Comparison of ENCODE assay signal across 17 mouse cellular contexts in genomic region chr13:103082891-103083290, GRCm38 (mm10).
DNase-seq lines count a peak whose midpoint lies in the region; ATAC-seq and TF ChIP-seq lines count a peak whose summit lies in the region.
"Had no signal": no experiment of that assay in that cellular context is flagged by ENCODE, and none has a peak within 500 bp of the region (broad histone marks: within the 10 kb centered on the region; RNA-seq: fewer than 3 reads in every experiment).

No protein-coding gene starts in this region.

- 60% methylated on average over 2 of the region's 6 CpGs for WGBS in embryonic facial prominence, embryonic 11.5 days
- 83% methylated on average over 6 of the region's 6 CpGs for WGBS in embryonic facial prominence, embryonic 10.5 days
- 68% methylated on average over 6 of the region's 6 CpGs for WGBS in lung, embryonic 14.5 days
- WGBS in heart, embryonic 12.5 days, result 57% methylated on average over 6 of the region's 6 CpGs
- 73% methylated on average over 6 of the region's 6 CpGs for WGBS in cerebellum, adult 2 months

- no peaks in the 10 kb centered on the region for H3K9me3 ChIP-seq in embryonic facial prominence, embryonic 11.5 days (replicated peaks; ENCODE audit: control insufficient read depth, low read length)
- H3K9me3 ChIP-seq in embryonic facial prominence, embryonic 10.5 days, result no peaks in the 10 kb centered on the region
- H3K9me3 ChIP-seq in lung, embryonic 14.5 days (ENCODE audit: low read depth, low read length), result no peaks in the 10 kb centered on the region
- no peaks in the 10 kb centered on the region for H3K9me3 ChIP-seq in heart, embryonic 12.5 days (replicated peaks)
- H3K9me3 ChIP-seq: embryonic facial prominence, embryonic 15.5 days; liver, embryonic 13.5 days had no signal

- H3K27me3 ChIP-seq in embryonic facial prominence, embryonic 11.5 days (ENCODE audit: control insufficient read depth, insufficient read depth, low read length), result no peaks in the 10 kb centered on the region
- no peaks in the 10 kb centered on the region for H3K27me3 ChIP-seq in embryonic facial prominence, embryonic 10.5 days (replicated peaks; ENCODE audit: low read depth, poor library complexity, severe bottlenecking)
- H3K27me3 ChIP-seq in lung, embryonic 14.5 days (ENCODE audit: insufficient read depth, low read length), result no peaks in the 10 kb centered on the region
- H3K27me3 ChIP-seq in heart, embryonic 12.5 days (replicated peaks), result no peaks in the 10 kb centered on the region
- no peaks in the 10 kb centered on the region for H3K27me3 ChIP-seq in cerebellum, adult 2 months (ENCODE audit: control insufficient read depth, insufficient read depth, low read length)
- H3K27me3 ChIP-seq: embryonic facial prominence, embryonic 15.5 days; liver, embryonic 13.5 days had no signal

- H3K36me3 ChIP-seq in embryonic facial prominence, embryonic 11.5 days (replicated peaks; ENCODE audit: control insufficient read depth, insufficient read depth, low read depth, low read length), result no peaks in the 10 kb centered on the region
- H3K36me3 ChIP-seq in embryonic facial prominence, embryonic 10.5 days (replicated peaks), result no peaks in the 10 kb centered on the region
- no peaks in the 10 kb centered on the region for H3K36me3 ChIP-seq in lung, embryonic 14.5 days (ENCODE audit: insufficient read depth)
- 0 out of 2 replicates have a peak, but pooled peaks cover 4% of the 10 kb centered on the region for H3K36me3 ChIP-seq in heart, embryonic 12.5 days
- H3K36me3 ChIP-seq: embryonic facial prominence, embryonic 15.5 days; liver, embryonic 13.5 days had no signal

- H3K4me3 ChIP-seq in embryonic facial prominence, embryonic 11.5 days (ENCODE audit: low read depth, low read length), result no peak overlapping the region
- H3K4me3 ChIP-seq in embryonic facial prominence, embryonic 10.5 days, result no peak overlapping the region
- no peak overlapping the region for H3K4me3 ChIP-seq in lung, embryonic 14.5 days (ENCODE audit: low read depth, low read length)
- no peak overlapping the region for H3K4me3 ChIP-seq in heart, embryonic 12.5 days
- no peak overlapping the region for H3K4me3 ChIP-seq in cerebellum, adult 2 months (replicated peaks; ENCODE audit: insufficient read depth, low read depth, low read length)
- H3K4me3 ChIP-seq: embryonic facial prominence, embryonic 15.5 days; liver, embryonic 13.5 days had no signal

- no peak overlapping the region for H3K27ac ChIP-seq in embryonic facial prominence, embryonic 11.5 days (replicated peaks; ENCODE audit: low read depth, low read length)
- no peak overlapping the region for H3K27ac ChIP-seq in embryonic facial prominence, embryonic 10.5 days (replicated peaks)
- peak overlapping the region; percentile 4; the same call in 1 of the 2 replicates for H3K27ac ChIP-seq in lung, embryonic 14.5 days (ENCODE audit: low read depth)
- peak overlapping the region; percentile 84 for H3K27ac ChIP-seq in heart, embryonic 12.5 days (ENCODE audit: poor library complexity, severe bottlenecking)
- H3K27ac ChIP-seq in cerebellum, adult 2 months (ENCODE audit: insufficient read depth, low read length), result no peak overlapping the region
- H3K27ac ChIP-seq: embryonic facial prominence, embryonic 15.5 days; hindbrain, embryonic 14.5 days; liver, embryonic 13.5 days had no signal

- TF ChIP-seq POLR2A in cerebellum, adult 2 months (IDR thresholded peaks at IDR 0.05; ENCODE audit: borderline replicate concordance, insufficient read depth, low read length), result no peak

- ATAC-seq in embryonic facial prominence, embryonic 11.5 days (replicated peaks; ENCODE audit: insufficient number of reproducible peaks, low FRiP score, low TSS enrichment, low read depth), result no peak
- peak; percentile 38; the same call in 1 of the 2 replicates for ATAC-seq in lung, embryonic 14.5 days (ENCODE audit: insufficient read depth)
- peak; percentile 46 for ATAC-seq in heart, embryonic 12.5 days (ENCODE audit: insufficient number of reproducible peaks, low FRiP score)
- ATAC-seq: activated CD4-positive, CD25-positive, alpha-beta regulatory T cell, adult 4 months had no signal

- no peak overlapping the region for H3K4me2 ChIP-seq in embryonic facial prominence, embryonic 11.5 days (ENCODE audit: low read depth, low read length)
- no peak overlapping the region for H3K4me2 ChIP-seq in lung, embryonic 14.5 days
- H3K4me2 ChIP-seq in heart, embryonic 12.5 days, result no peak overlapping the region
- H3K4me2 ChIP-seq: embryonic facial prominence, embryonic 15.5 days; hindbrain, embryonic 14.5 days; liver, embryonic 13.5 days had no signal

- TF ChIP-seq CTCF in lung, embryonic 14.5 days (IDR thresholded peaks at IDR 0.05; ENCODE audit: low read depth), result no peak
- no peak for TF ChIP-seq CTCF in cerebellum, adult 2 months (IDR thresholded peaks at IDR 0.05; ENCODE audit: borderline replicate concordance, insufficient read depth, low read depth, low read length)

- no peak overlapping the region for H3K9ac ChIP-seq in embryonic facial prominence, embryonic 11.5 days (replicated peaks; ENCODE audit: low read length)
- no peak overlapping the region for H3K9ac ChIP-seq in lung, embryonic 14.5 days
- no peak overlapping the region for H3K9ac ChIP-seq in heart, embryonic 12.5 days
- H3K9ac ChIP-seq: embryonic facial prominence, embryonic 15.5 days; hindbrain, embryonic 14.5 days; liver, embryonic 13.5 days had no signal

- peak; percentile 11 for DNase-seq in embryonic facial prominence, embryonic 11.5 days (ENCODE audit: low spot score)
- DNase-seq in embryonic facial prominence, embryonic 10.5 days (ENCODE audit: low spot score), result no peak
- peak; percentile 65 for DNase-seq in lung, embryonic 14.5 days
- no peak for DNase-seq in lung, postnatal 36 days
- peak; percentile 12 for DNase-seq in lung, postnatal 14 days
- DNase-seq in left cerebral cortex, adult 9 months (ENCODE audit: low spot score in 2 of 2), result no peak
- no peak for DNase-seq in cerebellum, adult 2 months
- DNase-seq: adrenal gland, postnatal 25 days; cerebellum, postnatal 10 days; kidney, adult 18-20 months; layer of hippocampus, adult 9-11 months; liver, embryonic 13.5 days; right cerebral cortex, postnatal 14 days had no signal

- no peaks in the 10 kb centered on the region for H3K4me1 ChIP-seq in embryonic facial prominence, embryonic 11.5 days (ENCODE audit: control insufficient read depth, insufficient read depth, low read length)
- H3K4me1 ChIP-seq in embryonic facial prominence, embryonic 10.5 days, result 0 out of 2 replicates have a peak, but pooled peaks cover 4% of the 10 kb centered on the region
- H3K4me1 ChIP-seq in lung, embryonic 14.5 days (ENCODE audit: insufficient read depth), result no peaks in the 10 kb centered on the region; the same call in 1 of the 2 replicates
- peaks cover 71% of the 10 kb centered on the region for H3K4me1 ChIP-seq in heart, embryonic 12.5 days (replicated peaks)
- no peaks in the 10 kb centered on the region for H3K4me1 ChIP-seq in cerebellum, adult 2 months (ENCODE audit: control insufficient read depth, insufficient read depth, low read length)
- H3K4me1 ChIP-seq: liver, embryonic 13.5 days had no signal

Comparison
In these comparisons a context has a peak if more than half of its experiments do, and no peak if none do; other contexts are left out.
1. DNase-seq: peak in embryonic facial prominence, embryonic 11.5 days (single experiment), lung, embryonic 14.5 days (single experiment) and lung, postnatal 14 days (single experiment); none in embryonic facial prominence, embryonic 10.5 days (single experiment), lung, postnatal 36 days (single experiment), left cerebral cortex, adult 9 months (0 of 2) and cerebellum, adult 2 months (0 of 2).
2. H3K27ac ChIP-seq: peak in lung, embryonic 14.5 days (single experiment) and heart, embryonic 12.5 days (single experiment); none in embryonic facial prominence, embryonic 11.5 days (single experiment), embryonic facial prominence, embryonic 10.5 days (single experiment) and cerebellum, adult 2 months (single experiment).